Mouse (Mus musculus): ENCODE measurements at regions not wholly inside any gene's neighbourhood (a gene's known extent, or its start where the extent isn't known, plus 50 kb on each side); places are given as distances from the start of the nearest gene placed in this dataset.

GRCm38 (mm10) chr4:81671986-81672385 lies 229.4 kb upstream of the Mpdz start:
- no peak for ATAC-seq (replicated peaks; ENCODE audit: extremely low read depth, insufficient read depth, low FRiP score)
- WGBS: 40% methylated on average over 2 of the region's 2 CpGs
- Histone ChIP-seq H3K36me3 (ENCODE audit: control insufficient read depth, insufficient read depth) (no peaks in the 10 kb centered on the region), H3K9me3 (replicated peaks; ENCODE audit: control insufficient read depth, low read length) (no peaks in the 10 kb centered on the region), H3K27me3 (ENCODE audit: control insufficient read depth, insufficient read depth, low read length) (no peaks in the 10 kb centered on the region), H3K4me3 (ENCODE audit: low read length) (no peak overlapping the region), H3K27ac (ENCODE audit: low read length) (no peak overlapping the region), H3K4me1 (ENCODE audit: control insufficient read depth, insufficient read depth, low read length) (peaks cover 6% of the 10 kb centered on the region; the same call in 1 of the 2 replicates), H3K4me2 (ENCODE audit: low read depth, low read length) (no peak overlapping the region), H3K9ac (ENCODE audit: low read length) (no peak overlapping the region)

GRCm38 (mm10) chr4:81669181-81669580 lies 226.6 kb upstream of the Mpdz start:
- H3K4me1 ChIP-seq (ENCODE audit: control insufficient read depth, insufficient read depth, low read length): peaks cover 6% of the 10 kb centered on the region; the same call in 1 of the 2 replicates
- H3K9me3 ChIP-seq (replicated peaks; ENCODE audit: control insufficient read depth, low read length): peaks cover under 1% of the 10 kb centered on the region; the same call in 1 of the 2 replicates
- no peak overlapping the region for H3K27ac ChIP-seq (ENCODE audit: low read length)
- no peaks in the 10 kb centered on the region for H3K27me3 ChIP-seq (ENCODE audit: control insufficient read depth, insufficient read depth, low read length)
- 21% methylated on average over 3 of the region's 3 CpGs for WGBS
- H3K4me3 ChIP-seq (ENCODE audit: low read length): no peak overlapping the region
- no peak overlapping the region for H3K9ac ChIP-seq (ENCODE audit: low read length)
- no peaks in the 10 kb centered on the region for H3K36me3 ChIP-seq (ENCODE audit: control insufficient read depth, insufficient read depth)
- ATAC-seq (replicated peaks; ENCODE audit: extremely low read depth, insufficient read depth, low FRiP score): no peak
- H3K4me2 ChIP-seq (ENCODE audit: low read depth, low read length): no peak overlapping the region

GRCm38 (mm10) chr4:81661096-81661495 lies 218.5 kb upstream of the Mpdz start:
- ATAC-seq (replicated peaks; ENCODE audit: extremely low read depth, insufficient read depth, low FRiP score): no peak
- no peak overlapping the region for H3K27ac ChIP-seq (ENCODE audit: low read length)

GRCm38 (mm10) chr4:81628496-81628828 lies 185.8 kb upstream of the Mpdz start:
- Histone ChIP-seq H3K27me3 (ENCODE audit: control insufficient read depth, insufficient read depth, low read length) (no peaks in the 10 kb centered on the region), H3K4me1 (ENCODE audit: control insufficient read depth, insufficient read depth, low read length) (no peaks in the 10 kb centered on the region), H3K4me3 (ENCODE audit: low read length) (no peak overlapping the region), H3K4me2 (ENCODE audit: low read depth, low read length) (no peak overlapping the region), H3K36me3 (ENCODE audit: control insufficient read depth, insufficient read depth) (no peaks in the 10 kb centered on the region), H3K9me3 (replicated peaks; ENCODE audit: control insufficient read depth, low read length) (no peaks in the 10 kb centered on the region), H3K9ac (ENCODE audit: low read length) (no peak overlapping the region), H3K27ac (ENCODE audit: low read length) (no peak overlapping the region)
- ATAC-seq (replicated peaks; ENCODE audit: extremely low read depth, insufficient read depth, low FRiP score): no peak
- WGBS: 82% methylated on average over 3 of the region's 3 CpGs

More at GRCm38 (mm10) chr4:81661096-81661495, 218.5 kb upstream of the Mpdz start:
- peaks cover 6% of the 10 kb centered on the region for H3K9me3 ChIP-seq (replicated peaks; ENCODE audit: control insufficient read depth, low read length)
- no peak overlapping the region for H3K9ac ChIP-seq (ENCODE audit: low read length)
- H3K4me3 ChIP-seq (ENCODE audit: low read length): no peak overlapping the region
- H3K4me1 ChIP-seq (ENCODE audit: control insufficient read depth, insufficient read depth, low read length): no peaks in the 10 kb centered on the region
- H3K36me3 ChIP-seq (ENCODE audit: control insufficient read depth, insufficient read depth): no peaks in the 10 kb centered on the region
- H3K27me3 ChIP-seq (ENCODE audit: control insufficient read depth, insufficient read depth, low read length): no peaks in the 10 kb centered on the region
- no peak overlapping the region for H3K4me2 ChIP-seq (ENCODE audit: low read depth, low read length)

- H3K9me3 ChIP-seq (replicated peaks; ENCODE audit: control insufficient read depth, low read length): no peaks in the 10 kb centered on the region
- WGBS: 76% methylated on average over 12 of the region's 12 CpGs
- H3K27ac ChIP-seq (ENCODE audit: low read length): no peak overlapping the region
- no peak for ATAC-seq (replicated peaks; ENCODE audit: extremely low read depth, insufficient read depth, low FRiP score)
- no peak overlapping the region for H3K4me3 ChIP-seq (ENCODE audit: low read length)
- no peak overlapping the region for H3K9ac ChIP-seq (ENCODE audit: low read length)
- no peaks in the 10 kb centered on the region for H3K27me3 ChIP-seq (ENCODE audit: control insufficient read depth, insufficient read depth, low read length)
- H3K4me2 ChIP-seq (ENCODE audit: low read depth, low read length): no peak overlapping the region
- no peaks in the 10 kb centered on the region for H3K4me1 ChIP-seq (ENCODE audit: control insufficient read depth, insufficient read depth, low read length)
- no peaks in the 10 kb centered on the region for H3K36me3 ChIP-seq (ENCODE audit: control insufficient read depth, insufficient read depth)
These were observed 185.3 kb upstream of the Mpdz start for GRCm38 (mm10) chr4:81627714-81628495.

- H3K9me3 ChIP-seq (replicated peaks; ENCODE audit: control insufficient read depth, low read length): no peaks in the 10 kb centered on the region
- 59% methylated on average over 10 of the region's 10 CpGs for WGBS
These were observed 182.8 kb upstream of the Mpdz start for GRCm38 (mm10) chr4:81625348-81625934.

GRCm38 (mm10) chr4:81624111-81624510 lies 181.5 kb upstream of the Mpdz start:
- Histone ChIP-seq H3K4me3 (ENCODE audit: low read length) (no peak overlapping the region), H3K4me1 (ENCODE audit: control insufficient read depth, insufficient read depth, low read length) (no peaks in the 10 kb centered on the region), H3K4me2 (ENCODE audit: low read depth, low read length) (no peak overlapping the region), H3K9me3 (replicated peaks; ENCODE audit: control insufficient read depth, low read length) (no peaks in the 10 kb centered on the region), H3K27me3 (ENCODE audit: control insufficient read depth, insufficient read depth, low read length) (no peaks in the 10 kb centered on the region), H3K36me3 (ENCODE audit: control insufficient read depth, insufficient read depth) (no peaks in the 10 kb centered on the region), H3K9ac (ENCODE audit: low read length) (no peak overlapping the region), H3K27ac (ENCODE audit: low read length) (no peak overlapping the region)
- WGBS: 89% methylated on average over 4 of the region's 4 CpGs
- ATAC-seq (replicated peaks; ENCODE audit: extremely low read depth, insufficient read depth, low FRiP score): no peak

More at GRCm38 (mm10) chr4:81625348-81625934, 182.8 kb upstream of the Mpdz start:
- no peak overlapping the region for H3K4me3 ChIP-seq (ENCODE audit: low read length)
- no peak for ATAC-seq (replicated peaks; ENCODE audit: extremely low read depth, insufficient read depth, low FRiP score)
- no peak overlapping the region for H3K4me2 ChIP-seq (ENCODE audit: low read depth, low read length)
- H3K9ac ChIP-seq (ENCODE audit: low read length): no peak overlapping the region
- no peak overlapping the region for H3K27ac ChIP-seq (ENCODE audit: low read length)
- no peaks in the 10 kb centered on the region for H3K4me1 ChIP-seq (ENCODE audit: control insufficient read depth, insufficient read depth, low read length)
- H3K36me3 ChIP-seq (ENCODE audit: control insufficient read depth, insufficient read depth): no peaks in the 10 kb centered on the region
- no peaks in the 10 kb centered on the region for H3K27me3 ChIP-seq (ENCODE audit: control insufficient read depth, insufficient read depth, low read length)

- no peak for ATAC-seq (replicated peaks; ENCODE audit: extremely low read depth, insufficient read depth, low FRiP score)
- Histone ChIP-seq H3K4me2 (ENCODE audit: low read depth, low read length) (no peak overlapping the region), H3K4me3 (ENCODE audit: low read length) (no peak overlapping the region), H3K9ac (ENCODE audit: low read length) (no peak overlapping the region), H3K27ac (ENCODE audit: low read length) (no peak overlapping the region), H3K4me1 (ENCODE audit: control insufficient read depth, insufficient read depth, low read length) (no peaks in the 10 kb centered on the region), H3K9me3 (replicated peaks; ENCODE audit: control insufficient read depth, low read length) (no peaks in the 10 kb centered on the region), H3K36me3 (ENCODE audit: control insufficient read depth, insufficient read depth) (no peaks in the 10 kb centered on the region), H3K27me3 (ENCODE audit: control insufficient read depth, insufficient read depth, low read length) (no peaks in the 10 kb centered on the region)
- 70% methylated on average over 8 of the region's 8 CpGs for WGBS
These were observed 178.9 kb upstream of the Mpdz start for GRCm38 (mm10) chr4:81621391-81622137.

- H3K27ac ChIP-seq (ENCODE audit: low read length): no peak overlapping the region
- no peak overlapping the region for H3K9ac ChIP-seq (ENCODE audit: low read length)
- no peak overlapping the region for H3K4me3 ChIP-seq (ENCODE audit: low read length)
- no peak overlapping the region for H3K4me2 ChIP-seq (ENCODE audit: low read depth, low read length)
- no peaks in the 10 kb centered on the region for H3K27me3 ChIP-seq (ENCODE audit: control insufficient read depth, insufficient read depth, low read length)
- no peaks in the 10 kb centered on the region for H3K9me3 ChIP-seq (replicated peaks; ENCODE audit: control insufficient read depth, low read length)
- WGBS: 74% methylated on average over 5 of the region's 5 CpGs
- no peaks in the 10 kb centered on the region for H3K4me1 ChIP-seq (ENCODE audit: control insufficient read depth, insufficient read depth, low read length)
- no peak for ATAC-seq (replicated peaks; ENCODE audit: extremely low read depth, insufficient read depth, low FRiP score)
- no peaks in the 10 kb centered on the region for H3K36me3 ChIP-seq (ENCODE audit: control insufficient read depth, insufficient read depth)
These were observed 174.6 kb upstream of the Mpdz start for GRCm38 (mm10) chr4:81617191-81617590.
